Mouse (Mus musculus) frontal cortex, postnatal 10 days (tissue): Measurements from ENCODE around the gene Olfr313.

Experiments used
- DNase-seq, 2 experiments: peaks; one replicate each; pipeline ENCODE4 v3.0.0; 2022; ENCODE audit warnings: low spot score in 2 of 2, mixed read lengths in 1 of 2

Gene Olfr313

DNA sequence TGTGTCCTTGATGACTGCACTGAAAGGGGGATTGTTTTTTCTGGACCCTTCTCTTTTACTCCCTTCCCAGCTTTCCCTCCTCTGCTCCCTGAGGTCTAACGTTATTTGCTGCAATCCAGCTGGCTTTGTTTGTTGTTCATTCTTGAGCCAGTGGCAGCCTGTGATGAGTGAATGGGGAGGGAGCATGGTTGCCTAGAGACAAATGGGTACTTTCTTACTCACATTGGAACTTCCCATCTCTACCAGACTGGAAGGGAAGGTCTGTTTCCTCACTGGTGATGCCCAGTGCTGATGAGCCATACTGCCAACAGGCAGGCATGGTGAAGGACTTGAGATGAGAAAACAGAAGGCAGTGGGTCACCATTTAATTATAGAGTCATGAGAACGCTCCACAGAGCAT lies 34.9 kb downstream of the Olfr313 start:
- no peak for DNase-seq

DNA sequence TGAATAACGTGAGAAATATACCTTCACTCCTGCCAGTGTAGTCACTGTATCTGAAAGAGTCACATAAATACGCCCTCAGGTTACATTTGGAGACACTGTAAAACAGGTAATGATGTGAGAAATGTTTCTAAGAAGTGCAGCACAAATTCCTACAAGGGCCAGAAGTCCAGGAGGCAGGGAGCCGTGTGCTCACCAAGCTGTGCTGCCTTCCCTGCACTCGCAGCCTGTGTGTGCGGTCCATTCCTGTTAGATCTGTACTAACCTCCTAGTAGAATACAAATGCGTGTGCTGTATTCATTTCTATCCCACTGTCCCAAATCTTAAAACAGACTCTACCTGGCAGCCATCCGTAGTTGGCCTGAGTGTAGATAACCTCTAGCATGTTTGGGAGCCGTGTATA lies 45.9 kb downstream of the Olfr313 start:
- no peak for DNase-seq

DNA sequence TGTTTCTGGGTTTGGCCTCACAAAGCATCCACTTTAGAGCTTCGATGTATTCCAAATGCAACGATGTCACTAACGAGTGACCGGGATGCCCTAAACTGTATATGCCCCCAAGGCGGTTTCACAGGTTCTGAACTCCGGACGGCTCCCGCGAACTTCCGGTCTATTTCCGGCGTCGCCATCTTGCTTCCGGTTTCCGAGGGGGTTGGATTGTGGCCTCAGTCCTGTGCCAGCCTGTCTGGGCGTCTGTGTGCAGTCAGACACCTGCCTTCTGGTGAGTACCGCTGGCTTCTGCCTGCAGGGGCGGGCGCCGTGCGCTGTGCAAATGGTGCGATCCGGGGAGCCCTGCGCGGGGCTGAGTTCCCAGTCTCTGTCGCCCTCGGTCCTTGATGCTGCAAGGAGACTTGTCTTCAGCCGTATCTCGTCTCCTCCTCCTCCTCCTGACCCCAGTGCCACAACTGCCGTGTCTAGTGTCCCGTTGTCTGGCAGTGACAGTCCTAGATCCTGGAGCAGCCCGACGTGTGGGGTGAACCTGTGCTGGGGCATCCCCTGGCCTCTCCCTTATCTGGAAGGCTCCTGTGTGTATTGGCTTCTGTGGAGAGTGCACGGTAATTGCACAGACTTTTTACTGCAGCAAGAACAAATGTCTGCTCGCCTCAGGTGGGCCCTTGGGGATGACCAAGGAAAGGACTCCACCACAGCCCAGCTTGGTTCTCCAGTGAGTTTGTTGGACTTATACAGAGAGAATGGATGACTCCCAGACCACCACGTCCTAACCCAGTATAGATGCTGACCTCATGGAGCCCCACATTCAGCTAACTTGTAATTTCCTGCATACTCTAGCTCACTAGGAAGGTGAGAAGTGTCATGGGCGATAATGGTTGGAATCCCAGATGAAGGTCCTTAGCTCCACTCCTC lies 52.5 kb downstream of the Olfr313 start, which contains the start of gene 2810021J22Rik:
TSS of gene 2810021J22Rik (plus strand) at position 178 of the 915 bp plus-strand sequence.
- peak; percentile 57 to 70 for DNase-seq

DNA sequence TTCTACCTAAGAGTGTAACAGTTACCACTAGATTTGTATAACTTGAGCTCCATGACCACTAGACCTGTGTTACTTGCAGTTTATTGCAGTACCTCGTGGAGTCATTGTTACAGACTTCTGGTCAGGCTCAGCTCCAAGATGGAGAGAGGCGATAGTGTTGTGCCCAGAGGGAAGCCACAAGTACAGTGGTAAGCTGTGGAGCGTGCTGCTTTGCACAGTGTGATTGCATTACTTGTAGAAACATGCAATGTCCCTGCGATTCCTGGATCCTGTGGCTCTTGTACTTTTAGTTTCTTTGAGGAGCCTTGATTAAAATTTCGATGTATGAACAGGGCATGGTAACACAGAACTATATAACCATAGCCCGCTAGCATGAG lies 53.1 kb downstream of the Olfr313 start:
- no peak for DNase-seq
